Mouse (Mus musculus): Measurements from ENCODE around the gene Myo9a. TPM values are rescaled to one million over a fixed set of nuclear protein-coding genes. Genes with fewer than 3 reads are reported as not detected.
"Not testable (repeated sequence)": the region's sequence is repeated elsewhere in the genome, so short reads cannot be mapped to it uniquely, and the experiment has no call there.

Myo9a gene
- polyA plus RNA-seq, 1 experiment: 7.5 TPM

DNA sequence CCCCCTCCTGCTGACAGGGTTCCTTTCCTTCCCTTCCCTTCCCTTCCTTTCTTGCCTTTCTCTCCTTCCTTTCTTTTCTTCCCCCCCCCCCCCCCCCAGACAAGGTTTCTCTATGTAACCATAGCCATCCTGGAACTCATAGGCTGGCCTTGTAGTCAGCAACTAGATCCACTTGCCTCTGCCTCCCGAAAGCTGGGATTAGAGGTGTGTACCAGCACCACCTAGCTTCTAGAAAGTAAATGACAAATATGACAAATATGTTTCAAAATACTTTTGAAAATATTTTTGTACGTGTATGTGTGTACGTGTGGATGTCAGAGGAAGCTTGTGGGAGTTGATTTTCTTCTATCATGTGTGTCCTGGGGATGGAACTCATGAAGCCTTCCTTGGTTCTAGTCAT is 9.8 kb downstream of the Myo9a start:
- TF ChIP-seq POLR2A (IDR thresholded peaks at IDR 0.05; ENCODE audit: borderline replicate concordance, control insufficient read depth, low read depth, low read length) (no peak), CTCF (IDR thresholded peaks at IDR 0.05; ENCODE audit: control insufficient read depth, insufficient read depth, low read length) (0 out of 2 replicates have a peak, but pooled peaks have one; percentile 24)
- H3K4me1 ChIP-seq (ENCODE audit: control insufficient read depth, insufficient read depth, low read length): no peaks in the 10 kb centered on the region
- 15% methylated on average over 3 of the region's 3 CpGs for WGBS
- no peak overlapping the region for H3K4me3 ChIP-seq (replicated peaks; ENCODE audit: control insufficient read depth, low read depth, low read length)
- H3K27ac ChIP-seq (ENCODE audit: control insufficient read depth, insufficient read depth, low read depth, low read length, poor library complexity): no peak overlapping the region

GRCm38 (mm10) chr9:59766966-59767461 is 16.3 kb downstream of the Myo9a start:
- not testable (repeated sequence) for H3K27ac ChIP-seq (ENCODE audit: control insufficient read depth, insufficient read depth, low read depth, low read length, poor library complexity); H3K4me1 ChIP-seq (ENCODE audit: control insufficient read depth, insufficient read depth, low read length); H3K4me3 ChIP-seq (replicated peaks; ENCODE audit: control insufficient read depth, low read depth, low read length)
- WGBS: 87% methylated on average over 12 of the region's 13 CpGs

DNA sequence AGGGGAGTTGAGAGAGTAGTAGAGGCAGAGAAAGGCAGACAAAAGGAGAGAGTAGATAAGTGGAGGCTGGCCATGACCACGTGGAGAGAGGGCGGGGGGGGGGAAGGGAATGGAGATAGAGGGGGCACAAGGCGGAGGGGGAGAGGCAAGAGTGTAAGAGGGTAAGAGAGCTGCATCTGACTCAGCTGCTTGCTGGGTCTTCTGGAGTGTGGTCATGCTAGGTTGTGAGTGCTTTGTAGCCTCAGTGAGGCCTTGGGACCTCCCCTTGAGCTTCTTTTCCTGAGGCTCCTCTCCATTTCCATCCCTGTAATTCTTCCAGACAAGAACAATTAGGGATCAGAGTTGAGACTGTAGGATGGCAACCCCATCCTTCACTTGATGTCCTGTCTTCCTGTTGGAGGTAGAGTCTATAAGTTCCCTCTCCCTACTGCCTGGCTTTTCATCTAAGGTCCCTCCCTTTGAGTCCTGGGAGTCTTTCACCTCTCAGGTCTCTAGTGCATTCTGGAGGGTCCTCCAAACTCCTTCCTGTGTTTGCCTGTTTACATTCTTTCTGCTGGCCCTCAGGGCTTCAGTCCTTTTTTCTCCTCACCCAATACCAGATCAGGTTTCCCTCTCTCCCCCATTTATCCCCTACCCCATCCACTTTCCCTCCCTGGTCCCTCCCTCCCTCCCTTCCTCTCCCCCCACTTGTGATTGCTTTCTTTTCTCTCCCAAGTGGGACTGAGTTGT is 55.5 kb downstream of the Myo9a start:
- not testable (repeated sequence) for H3K4me1 ChIP-seq (ENCODE audit: control insufficient read depth, insufficient read depth, low read length); H3K27ac ChIP-seq (ENCODE audit: control insufficient read depth, insufficient read depth, low read depth, low read length, poor library complexity); H3K4me3 ChIP-seq (replicated peaks; ENCODE audit: control insufficient read depth, low read depth, low read length)
- WGBS: 86% methylated on average over 3 of the region's 3 CpGs

DNA sequence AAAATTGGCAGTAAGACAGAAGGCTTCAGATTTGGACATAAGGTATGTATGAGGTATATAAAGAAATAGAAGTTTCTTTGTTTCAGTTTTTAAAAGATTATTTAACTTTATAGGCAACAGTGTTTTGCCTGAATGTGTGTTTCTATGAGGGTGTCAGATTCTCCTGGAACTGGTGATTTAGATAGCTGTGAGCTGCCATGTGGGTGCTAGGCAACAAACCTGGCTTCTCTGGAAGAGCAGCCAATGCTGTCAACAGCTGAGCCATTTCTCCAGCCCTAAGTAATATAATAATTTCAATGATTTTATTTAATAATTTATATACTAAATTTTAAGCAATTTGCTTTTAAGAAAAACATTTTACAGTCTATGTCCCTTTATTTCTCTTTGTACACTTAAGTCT is 133.9 kb downstream of the Myo9a start:
- Histone ChIP-seq H3K4me3 (replicated peaks; ENCODE audit: control insufficient read depth, low read depth, low read length) (no peak overlapping the region), H3K27ac (ENCODE audit: control insufficient read depth, insufficient read depth, low read depth, low read length, poor library complexity) (no peak overlapping the region), H3K4me1 (ENCODE audit: control insufficient read depth, insufficient read depth, low read length) (no peaks in the 10 kb centered on the region)
- no peak for TF ChIP-seq CTCF (IDR thresholded peaks at IDR 0.05; ENCODE audit: control insufficient read depth, insufficient read depth, low read length)
- TF ChIP-seq POLR2A (IDR thresholded peaks at IDR 0.05; ENCODE audit: borderline replicate concordance, control insufficient read depth, low read depth, low read length): no peak

GRCm38 (mm10) chr9:59903382-59903781 is 152.7 kb downstream of the Myo9a start:
- Histone ChIP-seq H3K4me1 (ENCODE audit: control insufficient read depth, insufficient read depth, low read length) (no peaks in the 10 kb centered on the region), H3K27ac (ENCODE audit: control insufficient read depth, insufficient read depth, low read depth, low read length, poor library complexity) (no peak overlapping the region), H3K4me3 (replicated peaks; ENCODE audit: control insufficient read depth, low read depth, low read length) (no peak overlapping the region)
- 68% methylated on average over 1 of the region's 1 CpGs for WGBS
- TF ChIP-seq POLR2A (IDR thresholded peaks at IDR 0.05; ENCODE audit: borderline replicate concordance, control insufficient read depth, low read depth, low read length): no peak
- no peak for TF ChIP-seq CTCF (IDR thresholded peaks at IDR 0.05; ENCODE audit: control insufficient read depth, insufficient read depth, low read length)

DNA sequence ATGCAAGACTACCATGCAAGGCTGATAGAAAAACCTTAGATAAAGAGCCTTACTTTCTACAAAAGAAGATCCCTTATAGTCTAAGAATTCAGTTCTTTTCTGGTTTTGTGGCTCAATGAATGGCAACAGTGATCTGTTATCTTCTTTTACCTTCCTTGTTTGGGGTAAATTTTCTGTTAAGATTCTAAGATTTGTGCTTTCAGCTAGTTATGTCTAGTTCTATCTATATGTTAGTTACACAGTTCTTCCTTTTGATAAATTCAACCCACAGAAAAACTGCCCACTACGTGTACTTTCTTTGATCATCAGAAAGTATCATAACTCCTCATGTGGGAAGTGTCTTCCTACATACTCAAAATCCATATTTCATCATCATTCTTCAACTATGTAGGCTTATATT is 164.1 kb downstream of the Myo9a start:
- H3K4me3 ChIP-seq (replicated peaks; ENCODE audit: control insufficient read depth, low read depth, low read length): no peak overlapping the region
- H3K4me1 ChIP-seq (ENCODE audit: control insufficient read depth, insufficient read depth, low read length): no peaks in the 10 kb centered on the region
- 60% methylated on average over 1 of the region's 1 CpGs for WGBS
- TF ChIP-seq POLR2A (IDR thresholded peaks at IDR 0.05; ENCODE audit: borderline replicate concordance, control insufficient read depth, low read depth, low read length) (no peak), CTCF (IDR thresholded peaks at IDR 0.05; ENCODE audit: control insufficient read depth, insufficient read depth, low read length) (no peak)
- H3K27ac ChIP-seq (ENCODE audit: control insufficient read depth, insufficient read depth, low read depth, low read length, poor library complexity): no peak overlapping the region

DNA sequence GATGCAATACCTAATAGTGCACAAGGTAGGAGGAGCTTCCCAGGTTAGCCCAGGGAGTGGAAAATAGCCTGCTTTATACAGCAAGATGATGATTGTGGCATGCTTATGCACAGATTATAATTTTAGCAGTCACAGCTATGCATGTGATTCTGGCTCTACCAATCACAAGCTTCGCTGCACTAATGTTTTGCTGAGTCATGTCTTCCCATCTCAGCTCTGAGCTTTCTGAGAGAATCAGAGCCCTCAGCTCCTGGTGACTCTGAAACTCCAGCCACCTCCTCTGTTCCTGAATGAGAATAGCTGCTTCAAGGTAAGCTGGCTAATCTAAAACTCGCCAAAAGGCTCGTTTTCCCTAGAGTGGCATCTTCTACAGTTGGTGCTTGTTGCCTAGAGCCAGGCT is 179.6 kb downstream of the Myo9a start:
- Histone ChIP-seq H3K4me3 (replicated peaks; ENCODE audit: control insufficient read depth, low read depth, low read length) (no peak overlapping the region), H3K4me1 (ENCODE audit: control insufficient read depth, insufficient read depth, low read length) (no peaks in the 10 kb centered on the region), H3K27ac (ENCODE audit: control insufficient read depth, insufficient read depth, low read depth, low read length, poor library complexity) (no peak overlapping the region)
- no peak for TF ChIP-seq CTCF (IDR thresholded peaks at IDR 0.05; ENCODE audit: control insufficient read depth, insufficient read depth, low read length)
- WGBS: 86% methylated on average over 3 of the region's 3 CpGs

GRCm38 (mm10) chr9:59935866-59936265 is 185.2 kb downstream of the Myo9a start:
- H3K4me1 ChIP-seq (ENCODE audit: control insufficient read depth, insufficient read depth, low read length); H3K4me3 ChIP-seq (replicated peaks; ENCODE audit: control insufficient read depth, low read depth, low read length); H3K27ac ChIP-seq (ENCODE audit: control insufficient read depth, insufficient read depth, low read depth, low read length, poor library complexity): not testable (repeated sequence)
- WGBS: 72% methylated on average over 8 of the region's 8 CpGs

DNA sequence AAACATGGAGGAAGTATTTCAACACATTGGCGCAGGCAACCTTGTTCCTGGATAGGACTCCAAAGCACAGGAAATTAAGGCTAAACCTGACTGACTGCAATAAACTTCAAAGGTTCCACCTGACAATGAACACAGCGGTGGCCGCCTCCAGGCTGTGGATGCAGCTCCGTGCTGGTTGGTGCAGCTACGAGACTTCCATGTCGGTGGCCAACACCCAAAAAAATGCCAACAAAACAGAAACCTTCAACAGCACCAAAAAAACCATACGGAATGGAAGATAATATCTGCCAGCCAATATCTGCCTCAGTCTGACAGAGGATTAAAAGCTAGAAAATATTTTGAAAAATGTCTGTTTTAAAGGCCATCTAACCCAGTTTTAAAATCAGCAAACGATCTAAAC is 187.8 kb downstream of the Myo9a start:
- H3K4me3 ChIP-seq (replicated peaks; ENCODE audit: control insufficient read depth, low read depth, low read length): no peak overlapping the region
- WGBS: 84% methylated on average over 8 of the region's 8 CpGs
- no peak overlapping the region for H3K27ac ChIP-seq (ENCODE audit: control insufficient read depth, insufficient read depth, low read depth, low read length, poor library complexity)
- H3K4me1 ChIP-seq (ENCODE audit: control insufficient read depth, insufficient read depth, low read length): peaks cover 1% of the 10 kb centered on the region; the same call in 1 of the 2 replicates
- no peak for TF ChIP-seq CTCF (IDR thresholded peaks at IDR 0.05; ENCODE audit: control insufficient read depth, insufficient read depth, low read length)
- no peak for TF ChIP-seq POLR2A (IDR thresholded peaks at IDR 0.05; ENCODE audit: borderline replicate concordance, control insufficient read depth, low read depth, low read length)

All from bone marrow, adult 2 months (tissue).